Mouse (Mus musculus): ENCODE measurements around the gene Dock8.

DNA sequence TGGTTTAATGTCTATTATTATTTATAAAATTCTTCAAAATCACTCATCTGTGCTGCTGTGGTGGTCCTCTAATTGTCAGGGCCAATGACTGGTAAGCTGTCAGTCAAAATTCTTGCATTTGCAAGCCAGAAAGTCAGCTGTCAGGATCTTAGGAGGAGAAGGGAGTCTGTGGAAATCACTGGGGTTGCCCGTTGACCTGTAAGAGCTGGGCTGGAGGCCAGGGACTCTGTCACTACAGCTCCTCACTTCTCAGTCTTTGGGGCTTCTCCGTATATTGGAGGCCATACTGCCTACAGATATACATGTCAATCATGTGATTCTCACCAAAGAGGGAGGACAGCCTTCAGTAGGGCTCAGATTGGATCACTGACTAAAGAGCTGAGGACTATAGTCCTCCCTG lies 221.3 kb downstream of the Dock8 start:
- TF ChIP-seq GATA1 (IDR thresholded peaks at IDR 0.05; ENCODE audit: low read length) (no peak), TAL1 (IDR thresholded peaks at IDR 0.05; ENCODE audit: low read length) (no peak)

Measured in erythroblast, embryonic 14.5 days (primary cell).